Mouse (Mus musculus): ENCODE measurements at regions not wholly inside any gene's neighbourhood (a gene's known extent, or its start where the extent isn't known, plus 50 kb on each side); places are given as distances from the start of the nearest gene placed in this dataset.
A peak's percentile ranks its signal among the peaks of the same experiment; 100 is the strongest.

DNA sequence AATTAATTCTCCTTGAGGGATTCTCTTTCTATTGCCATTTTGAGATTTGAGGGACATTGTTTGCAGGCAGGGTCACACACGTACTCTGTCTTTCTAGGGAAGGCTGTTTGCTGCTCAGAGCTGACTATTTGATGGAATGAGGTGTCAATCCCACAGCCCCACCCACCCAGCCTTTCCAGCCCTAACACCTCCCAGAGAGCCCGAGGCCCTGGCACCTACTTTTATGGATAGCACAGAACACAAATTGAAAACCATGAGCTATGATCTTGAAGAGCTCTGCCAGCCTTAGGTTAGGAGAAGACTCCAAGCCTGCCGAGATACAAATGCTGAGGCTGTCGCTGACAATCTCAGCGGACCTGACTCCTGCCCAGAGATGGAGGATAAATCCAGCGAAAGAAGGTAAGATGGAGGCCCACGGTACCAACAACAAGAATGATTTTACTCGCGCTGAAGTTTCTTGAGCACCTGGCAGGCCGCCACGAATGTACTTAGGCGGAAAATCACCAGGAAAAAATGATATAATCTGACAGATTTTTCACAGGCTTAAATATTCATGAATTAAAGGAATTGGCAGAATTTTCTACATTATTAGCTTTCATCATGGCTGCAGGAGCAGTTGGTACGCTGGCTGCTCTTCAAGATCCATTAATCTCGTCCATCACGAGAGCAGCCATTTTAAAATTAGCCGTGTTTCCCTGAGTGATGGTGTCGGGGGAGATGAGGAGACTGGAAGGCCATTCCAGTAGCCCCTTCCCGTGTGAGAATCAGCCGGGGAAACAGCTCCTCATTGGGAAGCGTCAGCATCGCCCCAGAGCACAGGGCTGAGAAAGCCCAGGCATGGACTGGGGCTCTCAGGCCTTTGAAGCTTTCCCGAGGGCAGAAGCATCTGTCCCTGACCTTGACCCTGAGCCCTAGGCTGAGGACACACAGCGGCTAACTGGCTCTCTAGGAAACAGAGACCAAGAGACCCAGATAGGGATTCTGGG is 238.4 kb downstream of the Uaca start:
- no peak for DNase-seq (ENCODE audit: low spot score)
- intact Hi-C loops (cut with DNase I) = loop anchor here (5.0 kb wide), 1 partner anchor 320 kb away; no protein-coding TSS in a partner anchor

- intact Hi-C loops (cut with DNase I) = loop anchor here (5.0 kb wide), 1 partner anchor 319 kb away; no protein-coding TSS in a partner anchor
- no peak for DNase-seq (ENCODE audit: low spot score)
These were observed 239.3 kb downstream of the Uaca start for GRCm38 (mm10) chr9:61033593-61033992.

GRCm38 (mm10) chr9:61042063-61042462 is 247.7 kb downstream of the Uaca start:
- no peak for DNase-seq (ENCODE audit: low spot score)
- intact Hi-C loops (cut with DNase I) = no loop called here

DNA sequence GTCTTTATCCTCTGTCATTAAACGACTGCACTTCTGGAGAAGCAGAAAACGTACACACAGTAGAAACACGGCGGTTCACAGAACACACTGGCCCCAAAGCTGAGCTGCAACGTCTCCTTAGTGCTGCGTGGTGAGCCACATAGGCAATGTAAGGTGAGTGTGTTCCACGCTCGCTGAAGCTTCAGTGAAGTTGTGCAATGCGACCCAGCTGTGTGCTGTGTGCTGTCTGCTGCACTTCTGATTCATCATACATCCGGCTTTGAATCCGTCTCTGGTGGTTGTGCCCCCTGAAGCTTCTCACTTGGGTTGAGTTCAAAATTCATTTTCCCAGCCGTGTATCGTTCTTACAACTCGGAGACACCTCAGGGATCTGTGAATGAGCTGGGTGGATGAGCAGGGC is 250.6 kb downstream of the Uaca start:
- intact Hi-C loops (cut with DNase I) = loop anchor here (5.0 kb wide), 2 partner anchors 167 to 232 kb away; no protein-coding TSS in a partner anchor
- DNase-seq (ENCODE audit: low spot score) = no peak

- no peak for DNase-seq (ENCODE audit: low spot score)
- intact Hi-C loops (cut with DNase I) = loop anchor here (1.0 to 5.0 kb wide), 4 partner anchors 166 to 853 kb away; no protein-coding TSS in a partner anchor
These were observed 252.2 kb downstream of the Uaca start for GRCm38 (mm10) chr9:61046517-61046916.

DNA sequence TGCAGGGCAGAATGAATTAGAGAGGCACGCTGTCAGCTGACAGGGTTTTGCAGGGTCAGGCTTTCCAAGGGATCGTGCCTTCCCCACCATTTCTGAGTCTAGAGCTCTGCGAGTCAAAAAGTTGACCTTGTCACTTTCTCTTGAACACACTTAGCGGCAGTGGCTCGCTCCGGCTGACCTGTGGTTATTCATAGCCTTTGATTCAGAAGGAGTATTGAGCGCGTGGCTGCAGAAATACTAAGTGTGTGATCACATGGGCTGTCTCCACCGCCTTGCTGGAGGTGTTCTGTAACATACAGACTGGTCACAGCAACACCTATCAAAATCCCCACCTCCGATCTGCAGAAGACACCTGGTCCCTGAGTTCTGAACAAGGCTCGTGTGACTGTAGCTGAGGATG is 252.9 kb downstream of the Uaca start:
- no peak for DNase-seq (ENCODE audit: low spot score)
- intact Hi-C loops (cut with DNase I) = loop anchor here (2.0 to 5.0 kb wide), 3 partner anchors 165 to 652 kb away; no protein-coding TSS in a partner anchor

DNA sequence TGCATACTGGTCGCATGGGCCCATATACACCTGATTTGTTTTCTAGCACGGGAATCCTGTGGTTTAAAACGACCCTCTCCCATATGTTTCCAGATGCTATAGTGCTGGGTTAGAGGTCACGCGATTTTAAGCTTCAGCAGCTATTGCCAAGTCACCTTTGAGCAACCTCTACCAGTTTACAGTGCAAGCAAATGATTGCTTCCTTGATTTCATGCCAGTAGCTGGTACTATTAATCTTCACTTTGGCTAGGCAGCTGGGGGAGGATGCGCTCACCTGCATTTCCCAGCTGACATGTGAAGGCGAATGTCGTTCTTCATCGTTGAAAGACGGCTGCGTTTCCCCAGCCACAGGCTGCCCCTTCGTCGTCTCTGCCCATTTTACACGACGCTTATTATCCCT is 254.2 kb downstream of the Uaca start:
- intact Hi-C loops (cut with DNase I) = loop anchor here (5.0 kb wide), 2 partner anchors 164 to 229 kb away; no protein-coding TSS in a partner anchor
- no peak for DNase-seq (ENCODE audit: low spot score)

GRCm38 (mm10) chr9:61052621-61053020 is 258.3 kb downstream of the Uaca start:
- intact Hi-C loops (cut with DNase I) = no loop called here
- DNase-seq (ENCODE audit: low spot score) = no peak

DNA sequence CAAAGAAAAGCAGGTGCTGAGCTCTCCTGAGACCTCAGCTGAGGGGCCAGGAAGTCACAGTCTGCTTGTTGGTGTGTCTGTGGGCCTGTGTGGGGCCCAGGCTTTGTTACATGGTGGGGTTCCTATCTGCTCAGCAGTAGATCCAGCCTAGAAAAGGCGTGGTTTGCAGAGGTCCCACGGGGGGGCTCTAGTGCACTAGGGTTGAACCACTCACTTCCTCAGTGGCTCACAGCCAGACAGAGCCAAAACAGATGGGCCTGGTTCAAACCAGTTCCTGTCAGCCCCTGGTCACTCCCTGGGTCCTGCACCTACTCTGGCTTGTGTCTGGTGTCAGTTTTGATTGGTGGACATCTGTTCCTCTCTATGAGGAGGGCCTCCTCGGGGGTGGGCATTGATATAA is 260.1 kb downstream of the Uaca start:
- intact Hi-C loops (cut with DNase I) = no loop called here

GRCm38 (mm10) chr9:61055392-61055791 is 261.1 kb downstream of the Uaca start:
- no peak for DNase-seq (ENCODE audit: low spot score)
- intact Hi-C loops (cut with DNase I) = no loop called here

More for the DNA sequence above, 260.1 kb downstream of the Uaca start:
- DNase-seq (ENCODE audit: low spot score) = peak; percentile 56

DNA sequence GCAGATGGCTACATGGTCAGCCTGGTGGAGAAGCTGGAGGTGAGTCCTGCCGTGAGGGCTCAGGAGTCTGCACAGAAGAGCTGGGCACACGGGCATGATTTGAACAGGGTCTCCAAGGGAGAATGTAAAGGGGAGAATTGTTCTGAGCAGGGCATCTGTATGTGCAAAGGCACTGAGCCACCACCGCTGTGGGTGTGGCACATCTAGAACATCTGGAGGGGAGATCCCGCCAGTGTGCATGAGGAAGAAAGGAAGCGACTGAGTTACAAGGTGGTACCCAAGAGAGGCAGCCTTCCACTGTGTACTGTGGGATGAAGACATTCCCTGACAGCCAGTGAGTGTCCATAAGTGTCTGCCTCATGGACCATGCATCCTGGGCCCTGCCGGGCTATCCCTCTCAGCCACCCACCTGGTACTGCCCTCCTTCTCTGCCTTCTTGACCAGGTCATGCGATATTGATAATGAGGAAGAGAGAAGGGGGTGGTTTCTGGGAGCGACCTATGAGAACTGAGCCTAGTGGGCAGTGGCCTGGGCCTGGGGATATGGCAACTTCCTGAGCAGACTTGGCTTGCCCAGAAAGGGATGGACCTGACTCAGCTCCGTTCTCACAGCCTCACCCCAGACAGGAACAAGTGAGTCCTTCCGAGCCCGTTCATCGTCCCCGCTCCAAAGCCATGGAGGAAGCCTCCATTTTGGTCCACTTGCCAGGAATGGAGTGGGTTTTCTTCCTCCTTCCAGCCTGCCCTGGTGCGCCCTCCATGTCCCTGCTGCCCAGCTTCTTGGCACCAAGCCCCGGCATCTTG is 261.8 kb downstream of the Uaca start:
- DNase-seq (ENCODE audit: low spot score) = no peak
- intact Hi-C loops (cut with DNase I) = no loop called here

DNA sequence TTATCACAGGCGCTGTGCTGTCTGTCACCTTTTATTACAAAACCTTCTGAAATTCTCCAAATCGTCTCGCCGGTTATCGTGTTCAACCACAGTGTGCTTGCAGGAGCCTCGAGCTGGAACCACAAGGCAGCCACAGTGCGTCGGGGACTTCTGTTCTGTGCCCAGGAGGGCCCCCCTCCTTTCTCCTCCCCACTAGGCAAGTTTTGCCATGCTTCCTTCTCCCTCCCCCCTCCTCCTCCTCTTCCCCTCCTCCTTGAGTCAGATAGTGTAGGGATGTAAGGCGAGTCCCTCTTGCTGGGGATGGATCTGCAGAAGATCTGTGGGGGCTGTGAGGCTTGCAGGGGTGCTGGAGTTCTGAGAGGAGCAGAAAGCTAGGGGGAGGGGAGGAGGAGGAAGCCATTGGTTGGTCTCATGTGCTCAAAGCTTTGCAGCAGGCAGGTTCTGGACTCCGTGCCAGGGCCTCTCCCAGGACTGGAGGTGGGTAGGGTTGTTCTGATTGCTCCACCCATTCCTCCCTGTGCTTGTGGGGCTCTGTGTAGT is 262.5 kb downstream of the Uaca start:
- intact Hi-C loops (cut with DNase I) = no loop called here
- DNase-seq (ENCODE audit: low spot score) = no peak

GRCm38 (mm10) chr9:61059225-61059624 is 264.9 kb downstream of the Uaca start:
- intact Hi-C loops (cut with DNase I) = no loop called here
- DNase-seq (ENCODE audit: low spot score) = no peak

DNA sequence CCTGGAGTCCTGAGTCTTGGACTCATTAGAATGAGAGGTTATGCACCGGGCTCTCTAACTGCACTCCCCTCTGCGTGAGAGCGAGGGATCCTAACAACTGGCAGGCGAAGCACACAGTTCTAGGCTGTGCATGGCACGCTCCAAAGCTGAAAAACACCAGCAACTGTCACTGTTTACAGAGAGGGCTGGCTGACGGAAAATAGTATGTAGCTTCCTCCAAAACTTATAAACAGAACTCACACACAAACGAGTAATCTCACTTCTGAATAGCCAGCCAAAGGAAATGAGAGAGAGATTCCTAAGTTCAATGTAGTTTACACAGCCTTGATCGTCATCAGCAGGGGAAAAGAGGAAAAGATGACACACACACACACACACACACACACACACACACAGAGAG is 266.6 kb downstream of the Uaca start:
- intact Hi-C loops (cut with DNase I) = no loop called here
- no peak for DNase-seq (ENCODE audit: low spot score)

- intact Hi-C loops (cut with DNase I) = no loop called here
- no peak for DNase-seq (ENCODE audit: low spot score)
These were observed 270.5 kb downstream of the Uaca start for GRCm38 (mm10) chr9:61064714-61065305.

GRCm38 (mm10) chr9:61069553-61070314 is 275.4 kb downstream of the Uaca start:
- DNase-seq (ENCODE audit: low spot score) = no peak
- intact Hi-C loops (cut with DNase I) = no loop called here

DNA sequence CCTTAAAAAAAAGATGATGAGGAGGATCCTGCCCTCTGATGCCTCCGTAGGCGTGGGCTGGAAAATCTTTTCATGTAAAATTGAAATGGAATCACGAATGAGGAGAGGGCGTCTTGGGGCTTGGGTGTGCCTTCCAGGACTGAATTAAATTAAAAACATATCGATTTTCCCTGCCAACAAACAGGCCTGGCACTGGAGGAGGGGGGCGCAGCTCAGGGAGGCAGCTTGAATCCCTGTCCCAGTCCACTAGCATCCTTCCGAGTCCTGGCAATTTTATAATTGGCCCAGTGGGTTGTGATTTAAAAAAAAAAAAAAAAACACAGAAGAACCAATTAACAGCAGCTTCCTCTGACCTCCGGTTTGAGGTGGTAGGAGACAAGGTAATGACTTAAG is 276.0 kb downstream of the Uaca start:
- intact Hi-C loops (cut with DNase I) = no loop called here
- DNase-seq (ENCODE audit: low spot score) = no peak

- DNase-seq (ENCODE audit: low spot score) = no peak
- intact Hi-C loops (cut with DNase I) = no loop called here
These were observed 276.5 kb downstream of the Uaca start for GRCm38 (mm10) chr9:61070861-61071260.

DNA sequence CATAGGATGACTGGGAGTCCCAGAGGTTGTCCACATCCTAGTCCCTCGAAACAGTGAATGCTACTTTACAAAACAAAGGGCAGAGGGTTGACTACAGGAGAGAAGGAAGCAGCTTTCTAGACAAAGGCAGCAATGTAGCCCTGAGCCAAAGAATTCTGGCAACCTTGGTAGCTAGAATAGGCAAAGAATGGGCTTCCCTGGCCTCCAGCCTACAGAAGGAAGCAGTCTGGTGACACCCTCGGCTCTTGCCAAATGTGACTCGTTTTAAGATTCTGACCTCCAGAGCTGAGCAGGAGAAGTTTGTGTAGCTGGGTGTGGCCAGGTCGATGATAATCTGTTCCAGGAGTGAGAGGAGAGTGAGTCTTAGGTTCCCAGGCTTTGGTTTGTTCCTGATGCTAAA is 279.1 kb downstream of the Uaca start:
- no peak for DNase-seq (ENCODE audit: low spot score)
- intact Hi-C loops (cut with DNase I) = no loop called here
